Mouse (Mus musculus) embryonic fibroblast, embryonic 13.5 days (primary cell): ENCODE measurements around the gene Slc10a6.

Experiments
- CTCF ChIP-seq: IDR thresholded peaks from 2 replicates; pipeline ENCODE4 v1.5.1; 2011; ENCODE audit warnings: mild to moderate bottlenecking, control low read depth, low read length, moderate library complexity, borderline replicate concordance; ENCODE audit not compliant: insufficient read depth
- POLR2A ChIP-seq: IDR thresholded peaks from 2 replicates; pipeline ENCODE4 v1.6.1; 2011; ENCODE audit warnings: low read depth, mild to moderate bottlenecking, control low read depth, low read length, moderate library complexity

GRCm38 (mm10) chr5:103624831-103625230 lies 4.4 kb downstream of the Slc10a6 start:
- TF ChIP-seq CTCF, result no peak
- TF ChIP-seq POLR2A, result no peak
